Mouse (Mus musculus): Measurements from ENCODE around the gene Gdpgp1.

Gene Gdpgp1

GRCm38 (mm10) chr7:80267764-80268163 lies 35.1 kb downstream of the Gdpgp1 start:
- peaks cover 12% of the 10 kb centered on the region for H3K36me3 ChIP-seq (ENCODE audit: control insufficient read depth, insufficient read depth, low read length, poor library complexity, severe bottlenecking)
- no peak for DNase-seq (ENCODE audit: low read depth, low spot score)
- no peaks in the 10 kb centered on the region for H3K27me3 ChIP-seq (ENCODE audit: control insufficient read depth, insufficient read depth, low read length, poor library complexity, severe bottlenecking)

GRCm38 (mm10) chr7:80268897-80269750 lies 36.5 kb downstream of the Gdpgp1 start, which contains the start of gene Vps33b:
Vps33b (plus strand) TSS chr7:80269649.
- Histone ChIP-seq H3K27me3 (ENCODE audit: control insufficient read depth, insufficient read depth, low read length, poor library complexity, severe bottlenecking) (no peaks in the 10 kb centered on the region), H3K36me3 (ENCODE audit: control insufficient read depth, insufficient read depth, low read length, poor library complexity, severe bottlenecking) (peaks cover 12% of the 10 kb centered on the region)
- peak; percentile 92 for DNase-seq (ENCODE audit: low read depth, low spot score)

DNA sequence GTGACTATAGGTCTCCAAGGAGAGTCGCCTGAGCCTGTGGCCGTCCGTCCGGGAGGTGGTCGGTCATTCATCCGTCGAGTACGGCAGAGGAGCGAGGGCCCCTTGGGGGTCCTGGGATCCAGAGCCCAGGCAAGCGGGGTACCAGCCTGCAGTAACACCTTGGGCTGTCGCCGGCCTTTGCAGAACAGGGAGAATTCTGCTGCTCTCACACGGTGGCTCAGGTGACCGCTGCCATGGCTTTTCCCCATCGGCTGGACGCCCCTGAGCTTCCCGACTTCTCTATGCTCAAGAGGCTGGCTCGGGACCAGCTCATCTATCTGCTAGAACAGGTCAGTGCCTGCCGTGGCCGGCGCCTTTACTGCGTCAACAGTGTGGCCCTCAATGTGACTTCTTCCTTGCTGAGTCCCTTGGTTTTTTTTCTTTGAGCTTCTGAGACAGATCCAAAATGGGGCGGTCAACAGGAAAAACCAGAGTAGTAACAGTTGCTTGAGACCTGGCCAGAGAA lies 37.1 kb downstream of the Gdpgp1 start:
- Histone ChIP-seq H3K27me3 (ENCODE audit: control insufficient read depth, insufficient read depth, low read length, poor library complexity, severe bottlenecking) (no peaks in the 10 kb centered on the region), H3K36me3 (ENCODE audit: control insufficient read depth, insufficient read depth, low read length, poor library complexity, severe bottlenecking) (peaks cover 7% of the 10 kb centered on the region)
- no peak for DNase-seq (ENCODE audit: low read depth, low spot score)

- DNase-seq (ENCODE audit: low read depth, low spot score), result no peak
- Histone ChIP-seq H3K36me3 (ENCODE audit: control insufficient read depth, insufficient read depth, low read length, poor library complexity, severe bottlenecking) (peaks cover 15% of the 10 kb centered on the region; the same call in 1 of the 2 replicates), H3K27me3 (ENCODE audit: control insufficient read depth, insufficient read depth, low read length, poor library complexity, severe bottlenecking) (no peaks in the 10 kb centered on the region)
Observed at GRCm38 (mm10) chr7:80273456-80273855, 40.8 kb downstream of the Gdpgp1 start.

DNA sequence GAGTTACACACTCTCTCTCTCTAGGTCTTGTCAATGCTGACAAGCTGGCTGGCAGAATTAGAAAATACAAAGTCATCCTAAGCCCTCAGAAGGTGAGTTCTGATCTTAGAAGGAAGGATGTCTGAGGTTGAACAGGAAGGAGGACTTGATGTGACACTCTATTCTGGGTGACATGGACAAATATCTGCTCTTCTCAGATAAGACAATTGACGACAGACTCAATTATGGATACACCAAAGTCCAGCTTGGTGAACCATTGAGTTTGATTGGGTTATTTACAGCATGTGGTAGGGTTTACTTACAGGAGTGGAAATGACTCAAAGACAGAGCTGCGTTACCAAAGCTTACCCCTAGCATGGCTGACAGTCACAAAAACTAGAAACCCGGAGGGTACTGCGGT lies 43.7 kb downstream of the Gdpgp1 start:
- H3K36me3 ChIP-seq (ENCODE audit: control insufficient read depth, insufficient read depth, low read length, poor library complexity, severe bottlenecking), result peaks cover 19% of the 10 kb centered on the region
- H3K27me3 ChIP-seq (ENCODE audit: control insufficient read depth, insufficient read depth, low read length, poor library complexity, severe bottlenecking), result no peaks in the 10 kb centered on the region
- no peak for DNase-seq (ENCODE audit: low read depth, low spot score)

DNA sequence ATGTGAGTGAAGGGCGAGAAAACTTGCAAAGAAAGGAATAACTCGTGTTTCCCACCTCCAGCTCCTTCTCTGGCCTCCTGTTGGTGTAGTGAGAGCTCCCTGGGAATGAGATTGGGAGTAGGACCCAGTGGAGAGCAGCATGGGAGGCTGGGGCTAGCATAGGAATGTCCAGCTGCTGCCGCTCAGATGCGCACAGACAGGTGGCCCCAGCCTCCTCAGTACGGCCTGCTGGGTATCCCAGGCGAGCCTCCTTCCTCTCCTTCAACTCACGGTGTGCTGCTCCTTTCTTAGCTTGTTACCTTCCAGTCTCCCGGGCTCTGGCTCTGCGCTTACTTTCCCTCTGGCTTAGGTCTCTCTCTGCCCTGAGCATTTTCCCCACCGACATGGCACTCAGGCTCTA lies 47.4 kb downstream of the Gdpgp1 start:
- no peak for DNase-seq (ENCODE audit: low read depth, low spot score)
- Histone ChIP-seq H3K36me3 (ENCODE audit: control insufficient read depth, insufficient read depth, low read length, poor library complexity, severe bottlenecking) (peaks cover 25% of the 10 kb centered on the region), H3K27me3 (ENCODE audit: control insufficient read depth, insufficient read depth, low read length, poor library complexity, severe bottlenecking) (no peaks in the 10 kb centered on the region)

DNA sequence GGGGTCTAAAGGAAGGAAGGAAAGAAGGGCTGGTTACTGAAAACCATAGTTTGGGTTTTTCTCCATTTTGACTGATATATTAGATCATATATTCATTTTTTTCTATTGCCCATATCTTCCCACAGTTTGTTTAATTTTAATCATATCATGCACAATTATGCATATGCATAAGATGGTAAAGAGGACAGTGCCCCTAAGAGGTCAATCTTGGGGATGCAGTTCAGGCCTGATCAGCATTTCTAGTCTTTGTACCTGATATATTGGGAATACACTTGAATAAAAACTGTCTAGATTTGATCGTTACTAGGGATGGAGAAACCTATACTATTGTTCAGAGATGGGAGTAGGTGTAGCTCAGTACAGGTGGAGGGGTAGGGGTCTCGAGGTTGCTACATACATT lies 48.3 kb downstream of the Gdpgp1 start:
- peak; percentile 41 for DNase-seq (ENCODE audit: low read depth, low spot score)
- peaks cover 26% of the 10 kb centered on the region for H3K36me3 ChIP-seq (ENCODE audit: control insufficient read depth, insufficient read depth, low read length, poor library complexity, severe bottlenecking)
- no peaks in the 10 kb centered on the region for H3K27me3 ChIP-seq (ENCODE audit: control insufficient read depth, insufficient read depth, low read length, poor library complexity, severe bottlenecking)

DNA sequence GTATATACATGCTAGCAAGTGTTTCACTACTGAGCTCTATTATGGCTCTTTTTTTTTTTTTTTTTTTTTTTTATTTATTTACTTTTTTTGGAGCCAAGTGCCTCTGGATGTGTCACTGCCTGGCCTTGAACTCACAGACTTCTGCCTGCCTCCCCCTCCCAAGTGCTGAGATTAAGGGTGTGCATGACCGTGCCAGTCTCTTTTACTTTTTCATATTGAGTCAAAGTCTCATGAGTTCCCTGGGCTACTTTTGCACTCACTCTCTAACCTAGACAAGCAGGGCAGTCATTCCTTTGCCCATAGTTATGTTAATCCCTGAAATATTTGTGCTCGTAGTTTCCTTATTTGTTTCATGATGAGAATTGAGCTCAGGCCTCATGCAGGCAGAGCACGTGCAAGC lies 49.0 kb downstream of the Gdpgp1 start:
- no peak for DNase-seq (ENCODE audit: low read depth, low spot score)
- H3K36me3 ChIP-seq (ENCODE audit: control insufficient read depth, insufficient read depth, low read length, poor library complexity, severe bottlenecking), result peaks cover 21% of the 10 kb centered on the region

DNA sequence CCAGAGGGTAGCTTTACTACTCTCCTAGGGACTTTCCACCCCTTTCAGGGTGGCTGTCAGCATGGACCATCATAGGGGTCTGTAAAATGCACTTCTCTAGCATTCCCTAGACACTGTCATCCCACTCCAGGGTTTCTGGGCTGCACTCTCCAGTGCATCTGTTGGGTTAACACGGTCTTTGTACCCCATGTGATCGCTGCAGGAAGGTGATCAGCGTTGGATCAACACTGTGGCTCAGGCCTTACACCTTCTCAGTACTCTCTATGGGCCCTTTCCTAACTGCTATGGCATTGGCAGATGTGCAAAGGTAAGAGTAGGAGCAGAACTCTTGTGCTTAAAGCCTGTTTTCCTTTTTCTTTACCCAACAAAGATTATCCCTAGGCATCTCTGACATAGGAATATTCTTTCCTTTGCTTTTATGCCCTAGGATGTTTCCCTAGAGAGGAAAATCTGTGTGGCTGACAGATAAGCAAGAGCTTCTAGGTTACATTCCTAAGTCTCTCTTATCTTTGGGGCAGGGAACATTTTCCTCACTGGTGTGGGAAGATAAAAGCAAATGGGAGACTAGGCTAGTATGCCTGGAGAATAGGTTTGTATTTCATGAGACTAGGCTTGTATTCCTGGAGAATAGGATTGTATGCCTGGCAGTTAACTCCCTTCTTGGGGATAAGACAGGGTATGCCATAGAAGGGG lies 50.7 kb downstream of the Gdpgp1 start:
- peaks cover 23% of the 10 kb centered on the region for H3K36me3 ChIP-seq (ENCODE audit: control insufficient read depth, insufficient read depth, low read length, poor library complexity, severe bottlenecking)
- no peaks in the 10 kb centered on the region for H3K27me3 ChIP-seq (ENCODE audit: control insufficient read depth, insufficient read depth, low read length, poor library complexity, severe bottlenecking)
- DNase-seq (ENCODE audit: low read depth, low spot score), result no peak

More for the DNA sequence above, 49.0 kb downstream of the Gdpgp1 start:
- H3K27me3 ChIP-seq (ENCODE audit: control insufficient read depth, insufficient read depth, low read length, poor library complexity, severe bottlenecking), result no peaks in the 10 kb centered on the region

DNA sequence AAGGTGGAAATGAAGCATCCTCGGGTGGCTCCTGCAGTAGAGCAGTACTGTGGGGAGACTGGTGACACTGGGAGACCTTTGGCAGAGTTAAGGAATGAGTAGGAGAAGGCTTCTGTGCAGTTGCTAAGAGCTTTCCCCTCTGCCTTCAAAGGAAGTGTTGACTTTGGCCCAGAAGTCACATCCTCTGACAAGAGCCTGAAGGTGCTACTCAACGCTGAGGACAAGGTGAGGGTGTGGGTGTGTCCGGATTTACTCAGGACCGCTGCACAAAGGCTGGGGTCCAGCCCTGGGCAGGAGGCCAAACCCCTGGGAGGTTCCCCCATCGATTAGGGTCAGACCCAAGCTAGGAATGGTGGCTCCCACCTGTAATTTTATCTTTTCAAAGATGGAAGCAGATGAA lies 51.7 kb downstream of the Gdpgp1 start:
- Histone ChIP-seq H3K36me3 (ENCODE audit: control insufficient read depth, insufficient read depth, low read length, poor library complexity, severe bottlenecking) (peaks cover 23% of the 10 kb centered on the region), H3K27me3 (ENCODE audit: control insufficient read depth, insufficient read depth, low read length, poor library complexity, severe bottlenecking) (no peaks in the 10 kb centered on the region)
- DNase-seq (ENCODE audit: low read depth, low spot score), result no peak

- Histone ChIP-seq H3K27me3 (ENCODE audit: control insufficient read depth, insufficient read depth, low read length, poor library complexity, severe bottlenecking) (no peaks in the 10 kb centered on the region), H3K36me3 (ENCODE audit: control insufficient read depth, insufficient read depth, low read length, poor library complexity, severe bottlenecking) (peaks cover 19% of the 10 kb centered on the region)
- DNase-seq (ENCODE audit: low read depth, low spot score), result no peak
Observed at GRCm38 (mm10) chr7:80285725-80286124, 53.1 kb downstream of the Gdpgp1 start.

GRCm38 (mm10) chr7:80287736-80288135 lies 55.1 kb downstream of the Gdpgp1 start:
- no peaks in the 10 kb centered on the region for H3K27me3 ChIP-seq (ENCODE audit: control insufficient read depth, insufficient read depth, low read length, poor library complexity, severe bottlenecking)
- peaks cover 19% of the 10 kb centered on the region for H3K36me3 ChIP-seq (ENCODE audit: control insufficient read depth, insufficient read depth, low read length, poor library complexity, severe bottlenecking)

More at GRCm38 (mm10) chr7:80287736-80288135, 55.1 kb downstream of the Gdpgp1 start:
- no peak for DNase-seq (ENCODE audit: low read depth, low spot score)
